Mouse (Mus musculus): ENCODE measurements around the gene Gpr1. TPM values are rescaled to one million over a fixed set of nuclear protein-coding genes. Genes with fewer than 3 reads are reported as not detected.
A peak's percentile ranks its signal among the peaks of the same experiment; 100 is the strongest.

Gene Gpr1
- polyA plus RNA-seq, 1 experiment: 0.61 TPM

DNA sequence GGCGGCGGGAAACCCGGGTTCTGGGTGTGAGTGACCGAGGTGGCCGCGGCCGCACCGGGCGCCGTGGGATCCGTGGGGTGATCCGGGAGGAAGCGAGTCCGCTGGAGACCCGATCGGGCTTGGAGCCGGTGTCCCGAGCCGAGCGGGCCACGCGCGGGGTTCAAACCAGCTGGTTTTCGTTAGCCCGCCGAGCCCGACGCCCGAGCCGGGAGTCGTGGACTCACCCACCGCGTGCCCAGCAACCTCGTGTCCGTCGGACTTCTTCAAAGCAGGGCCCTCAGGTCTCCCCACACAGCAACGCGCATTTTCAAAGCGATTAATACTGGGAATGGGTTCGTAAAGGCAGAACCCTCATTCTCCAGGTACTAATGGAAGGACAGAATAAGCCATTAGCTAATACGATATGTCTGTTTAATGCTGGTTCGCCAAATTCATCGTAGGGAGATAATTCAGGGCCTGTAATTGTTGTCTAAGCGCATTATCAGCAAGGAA is 34.1 kb upstream of the Gpr1 start:
- peak overlapping the region; percentile 30 for H3K9ac ChIP-seq (ENCODE audit: low read depth, poor library complexity, severe bottlenecking)
- H3K27me3 ChIP-seq (ENCODE audit: control insufficient read depth, insufficient read depth, low read length, poor library complexity, severe bottlenecking): peaks cover 11% of the 10 kb centered on the region
- H3K4me3 ChIP-seq (ENCODE audit: low read depth, low read length): peak overlapping the region; percentile 19
- H3K4me1 ChIP-seq (ENCODE audit: control insufficient read depth, insufficient read depth, low read length): no peaks in the 10 kb centered on the region
- no peaks in the 10 kb centered on the region for H3K36me3 ChIP-seq (ENCODE audit: control insufficient read depth, insufficient read depth, low read length, poor library complexity, severe bottlenecking)
- H3K27ac ChIP-seq (ENCODE audit: insufficient read depth, low read length): no peak overlapping the region
- H3K9me3 ChIP-seq (replicated peaks; ENCODE audit: control insufficient read depth, insufficient read depth, low read length, poor library complexity, severe bottlenecking): no peaks in the 10 kb centered on the region
- TF ChIP-seq POLR2A (IDR thresholded peaks at IDR 0.05; ENCODE audit: insufficient read depth, low read length) (no peak), EP300 (IDR thresholded peaks at IDR 0.05; ENCODE audit: insufficient read depth, low read depth, low read length) (no peak), CTCF (IDR thresholded peaks at IDR 0.05; ENCODE audit: low read depth, low read length) (no peak)

DNA sequence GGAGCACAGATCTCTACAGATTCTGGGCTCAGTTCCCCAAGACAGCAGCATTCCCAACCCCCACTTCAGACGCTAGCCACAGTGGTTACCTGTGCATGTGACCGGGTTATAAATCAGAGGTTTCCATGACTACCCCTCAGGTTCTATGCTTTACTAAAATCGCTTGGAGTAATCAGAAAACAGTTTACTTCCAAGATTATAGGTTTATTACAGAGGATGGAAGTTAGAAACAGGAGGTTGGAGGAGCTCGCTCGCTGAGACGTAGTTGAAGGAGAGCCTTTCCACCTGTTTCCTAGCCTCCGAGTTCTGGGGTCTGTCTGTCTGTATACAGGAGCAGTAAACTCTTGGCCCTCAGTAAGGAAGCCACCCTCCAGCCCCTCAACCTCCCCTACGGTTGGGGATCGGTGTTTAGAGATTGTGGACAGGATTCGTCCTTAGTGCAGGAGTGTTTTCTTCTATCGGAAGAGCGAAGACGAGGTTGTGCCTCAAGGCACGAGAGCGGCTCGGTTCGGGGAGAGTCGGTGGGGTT is 33.6 kb upstream of the Gpr1 start:
- Histone ChIP-seq H3K9me3 (replicated peaks; ENCODE audit: control insufficient read depth, insufficient read depth, low read length, poor library complexity, severe bottlenecking) (no peaks in the 10 kb centered on the region), H3K9ac (ENCODE audit: low read depth, poor library complexity, severe bottlenecking) (peak overlapping the region; percentile 30), H3K36me3 (ENCODE audit: control insufficient read depth, insufficient read depth, low read length, poor library complexity, severe bottlenecking) (no peaks in the 10 kb centered on the region), H3K4me3 (ENCODE audit: low read depth, low read length) (peak overlapping the region; percentile 34), H3K27me3 (ENCODE audit: control insufficient read depth, insufficient read depth, low read length, poor library complexity, severe bottlenecking) (peaks cover 11% of the 10 kb centered on the region), H3K4me1 (ENCODE audit: control insufficient read depth, insufficient read depth, low read length) (no peaks in the 10 kb centered on the region), H3K27ac (ENCODE audit: insufficient read depth, low read length) (no peak overlapping the region)
- TF ChIP-seq CTCF (IDR thresholded peaks at IDR 0.05; ENCODE audit: low read depth, low read length) (no peak), POLR2A (IDR thresholded peaks at IDR 0.05; ENCODE audit: insufficient read depth, low read length) (no peak), EP300 (IDR thresholded peaks at IDR 0.05; ENCODE audit: insufficient read depth, low read depth, low read length) (no peak)

DNA sequence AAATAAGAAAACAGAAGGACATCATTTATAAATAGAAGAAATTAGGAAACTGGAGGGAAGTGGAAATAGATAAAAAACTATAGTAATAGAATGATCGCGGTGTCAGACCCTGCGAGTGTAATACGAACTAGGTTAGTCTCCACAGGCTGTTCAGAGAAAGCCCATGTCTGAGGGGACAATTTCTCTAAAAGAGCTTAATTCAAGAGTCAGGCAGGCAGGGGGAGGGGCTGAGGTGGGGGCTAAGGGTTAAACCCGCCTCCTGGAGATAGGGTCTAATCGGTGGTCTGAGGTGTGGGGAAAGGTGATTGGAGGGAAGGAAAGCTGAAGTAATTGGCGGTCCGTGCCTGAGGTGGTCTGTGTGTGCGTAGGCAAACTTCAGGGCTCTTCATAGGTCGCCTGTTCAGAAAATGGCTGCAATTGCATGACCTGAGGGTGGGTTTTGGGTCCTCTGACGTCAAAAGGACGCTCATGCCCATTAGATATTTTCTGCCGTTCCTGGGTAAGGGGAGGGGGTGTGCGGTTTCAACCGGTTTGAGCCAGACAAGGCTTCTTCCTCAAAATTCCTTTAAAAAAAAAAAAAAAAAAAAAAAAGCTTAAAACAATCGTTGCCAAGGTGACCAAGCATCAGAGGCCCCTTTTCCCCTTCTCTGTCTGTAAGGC is 32.6 kb upstream of the Gpr1 start:
- Histone ChIP-seq H3K9ac (ENCODE audit: low read depth, poor library complexity, severe bottlenecking) (no peak overlapping the region), H3K4me3 (ENCODE audit: low read depth, low read length) (peak overlapping the region; percentile 70), H3K27ac (ENCODE audit: insufficient read depth, low read length) (no peak overlapping the region), H3K27me3 (ENCODE audit: control insufficient read depth, insufficient read depth, low read length, poor library complexity, severe bottlenecking) (peaks cover 11% of the 10 kb centered on the region), H3K4me1 (ENCODE audit: control insufficient read depth, insufficient read depth, low read length) (no peaks in the 10 kb centered on the region), H3K36me3 (ENCODE audit: control insufficient read depth, insufficient read depth, low read length, poor library complexity, severe bottlenecking) (no peaks in the 10 kb centered on the region), H3K9me3 (replicated peaks; ENCODE audit: control insufficient read depth, insufficient read depth, low read length, poor library complexity, severe bottlenecking) (no peaks in the 10 kb centered on the region)
- TF ChIP-seq CTCF (IDR thresholded peaks at IDR 0.05; ENCODE audit: low read depth, low read length): no peak
- TF ChIP-seq POLR2A (IDR thresholded peaks at IDR 0.05; ENCODE audit: insufficient read depth, low read length): no peak
- peak; percentile 56; the same call in 1 of the 2 replicates for TF ChIP-seq EP300 (IDR thresholded peaks at IDR 0.05; ENCODE audit: insufficient read depth, low read depth, low read length)

DNA sequence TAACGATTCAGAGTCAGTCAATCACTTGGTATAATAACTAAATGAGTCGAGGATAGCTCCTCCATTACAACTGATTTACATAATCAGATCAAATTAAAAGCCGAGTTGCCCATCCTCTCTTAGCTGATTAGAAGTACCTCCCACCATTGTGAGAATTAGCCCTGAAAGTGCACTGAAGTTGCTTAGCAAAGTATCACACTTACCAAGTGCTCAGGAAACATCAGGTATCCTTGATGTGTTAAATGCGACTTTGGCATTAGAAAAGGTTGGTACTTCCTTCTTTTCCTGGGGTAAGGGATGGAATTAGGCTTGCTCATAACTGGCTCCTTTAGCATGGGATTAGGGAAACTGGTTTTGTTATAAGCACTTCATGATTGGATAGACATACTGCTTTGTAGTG is 29.5 kb upstream of the Gpr1 start:
- no peak overlapping the region for H3K27ac ChIP-seq (ENCODE audit: insufficient read depth, low read length)
- no peak overlapping the region for H3K9ac ChIP-seq (ENCODE audit: low read depth, poor library complexity, severe bottlenecking)
- no peak overlapping the region for H3K4me3 ChIP-seq (ENCODE audit: low read depth, low read length)
- no peaks in the 10 kb centered on the region for H3K4me1 ChIP-seq (ENCODE audit: control insufficient read depth, insufficient read depth, low read length)
- H3K36me3 ChIP-seq (ENCODE audit: control insufficient read depth, insufficient read depth, low read length, poor library complexity, severe bottlenecking): no peaks in the 10 kb centered on the region
- H3K9me3 ChIP-seq (replicated peaks; ENCODE audit: control insufficient read depth, insufficient read depth, low read length, poor library complexity, severe bottlenecking): no peaks in the 10 kb centered on the region
- H3K27me3 ChIP-seq (ENCODE audit: control insufficient read depth, insufficient read depth, low read length, poor library complexity, severe bottlenecking): peaks cover 5% of the 10 kb centered on the region
- no peak for TF ChIP-seq EP300 (IDR thresholded peaks at IDR 0.05; ENCODE audit: insufficient read depth, low read depth, low read length)
- no peak for TF ChIP-seq CTCF (IDR thresholded peaks at IDR 0.05; ENCODE audit: low read depth, low read length)
- TF ChIP-seq POLR2A (IDR thresholded peaks at IDR 0.05; ENCODE audit: insufficient read depth, low read length): no peak

GRCm38 (mm10) chr1:63239751-63240150 is 25.4 kb upstream of the Gpr1 start:
- no peaks in the 10 kb centered on the region for H3K27me3 ChIP-seq (ENCODE audit: control insufficient read depth, insufficient read depth, low read length, poor library complexity, severe bottlenecking)
- H3K9me3 ChIP-seq (replicated peaks; ENCODE audit: control insufficient read depth, insufficient read depth, low read length, poor library complexity, severe bottlenecking): no peaks in the 10 kb centered on the region
- H3K27ac ChIP-seq (ENCODE audit: insufficient read depth, low read length): no peak overlapping the region
- H3K4me1 ChIP-seq (ENCODE audit: control insufficient read depth, insufficient read depth, low read length): no peaks in the 10 kb centered on the region
- H3K36me3 ChIP-seq (ENCODE audit: control insufficient read depth, insufficient read depth, low read length, poor library complexity, severe bottlenecking): no peaks in the 10 kb centered on the region; the same call in 1 of the 2 replicates
- H3K9ac ChIP-seq (ENCODE audit: low read depth, poor library complexity, severe bottlenecking): no peak overlapping the region
- no peak for TF ChIP-seq EP300 (IDR thresholded peaks at IDR 0.05; ENCODE audit: insufficient read depth, low read depth, low read length)
- TF ChIP-seq POLR2A (IDR thresholded peaks at IDR 0.05; ENCODE audit: insufficient read depth, low read length): no peak
- no peak for TF ChIP-seq CTCF (IDR thresholded peaks at IDR 0.05; ENCODE audit: low read depth, low read length)
- H3K4me3 ChIP-seq (ENCODE audit: low read depth, low read length): no peak overlapping the region

DNA sequence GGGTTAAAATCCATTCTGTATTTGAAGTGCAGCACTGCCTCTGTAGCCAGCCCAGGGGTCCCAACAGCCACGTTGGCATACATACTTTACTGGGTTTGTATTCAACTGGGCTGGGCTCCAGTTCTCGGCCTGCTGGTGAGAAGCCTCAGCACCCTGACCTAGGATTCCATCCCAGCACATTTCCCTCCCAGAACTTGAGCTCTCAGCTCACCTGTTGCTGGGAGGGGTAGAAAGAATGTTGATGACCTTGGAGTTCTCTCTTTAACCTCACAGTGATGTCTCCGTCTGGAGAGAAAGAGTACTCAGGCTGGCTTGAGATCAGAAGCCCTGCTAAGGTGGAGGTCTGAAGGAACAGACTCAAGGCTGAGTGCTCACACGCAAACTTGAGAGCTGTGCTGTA is 25.0 kb upstream of the Gpr1 start:
- Histone ChIP-seq H3K4me1 (ENCODE audit: control insufficient read depth, insufficient read depth, low read length) (no peaks in the 10 kb centered on the region), H3K27ac (ENCODE audit: insufficient read depth, low read length) (no peak overlapping the region), H3K4me3 (ENCODE audit: low read depth, low read length) (no peak overlapping the region), H3K9ac (ENCODE audit: low read depth, poor library complexity, severe bottlenecking) (no peak overlapping the region), H3K9me3 (replicated peaks; ENCODE audit: control insufficient read depth, insufficient read depth, low read length, poor library complexity, severe bottlenecking) (no peaks in the 10 kb centered on the region), H3K36me3 (ENCODE audit: control insufficient read depth, insufficient read depth, low read length, poor library complexity, severe bottlenecking) (no peaks in the 10 kb centered on the region; the same call in 1 of the 2 replicates), H3K27me3 (ENCODE audit: control insufficient read depth, insufficient read depth, low read length, poor library complexity, severe bottlenecking) (no peaks in the 10 kb centered on the region)
- TF ChIP-seq POLR2A (IDR thresholded peaks at IDR 0.05; ENCODE audit: insufficient read depth, low read length) (no peak), CTCF (IDR thresholded peaks at IDR 0.05; ENCODE audit: low read depth, low read length) (no peak), EP300 (IDR thresholded peaks at IDR 0.05; ENCODE audit: insufficient read depth, low read depth, low read length) (no peak)

Data from ES-Bruce4 (cell line).